Mouse (Mus musculus) erythroblast, embryonic 14.5 days (primary cell): Measurements from ENCODE around the gene Pmvk. TPM values are rescaled to one million over a fixed set of nuclear protein-coding genes. Genes with fewer than 3 reads are reported as not detected.

Source experiments
- H3K27me3 ChIP-seq: 2 replicates; pipeline ENCODE4 v1.6.1; 2012; ENCODE audit warnings: inconsistent platforms; ENCODE audit not compliant: control insufficient read depth
- H3K36me3 ChIP-seq: 2 replicates; pipeline ENCODE4 v1.6.1; 2012; ENCODE audit warnings: mild to moderate bottlenecking, inconsistent platforms; ENCODE audit not compliant: control insufficient read depth
- H3K4me1 ChIP-seq: 2 replicates; pipeline ENCODE4 v1.6.1; 2012; ENCODE audit warnings: inconsistent platforms; ENCODE audit not compliant: control insufficient read depth
- H3K4me3 ChIP-seq: replicated peaks from 2 replicates; pipeline ENCODE3; 2012; ENCODE audit warnings: moderate library complexity, mild to moderate bottlenecking, inconsistent platforms
- H3K9me3 ChIP-seq: 2 replicates; pipeline ENCODE4 v1.6.1; 2012; ENCODE audit warnings: low read length, inconsistent platforms, mixed read lengths; ENCODE audit not compliant: control insufficient read depth
- GATA1 ChIP-seq: IDR thresholded peaks from 2 replicates; pipeline ENCODE4 v1.6.1; 2012; ENCODE audit warnings: low read length, inconsistent platforms, mixed read lengths
- TAL1 ChIP-seq: IDR thresholded peaks from 3 replicates; pipeline ENCODE4 v1.6.1; 2012; ENCODE audit warnings: low read length, inconsistent platforms, mixed read lengths
- polyA plus RNA-seq: library from polyadenylated mRNA; stranded (reverse); fragments of >175 nt; gene quantifications from 2 replicates; pipeline ENCODE4 v1.2.3, GENCODE M21; 2012

The Pmvk gene
- polyA plus RNA-seq, 1 experiment, result 1.4 TPM

DNA sequence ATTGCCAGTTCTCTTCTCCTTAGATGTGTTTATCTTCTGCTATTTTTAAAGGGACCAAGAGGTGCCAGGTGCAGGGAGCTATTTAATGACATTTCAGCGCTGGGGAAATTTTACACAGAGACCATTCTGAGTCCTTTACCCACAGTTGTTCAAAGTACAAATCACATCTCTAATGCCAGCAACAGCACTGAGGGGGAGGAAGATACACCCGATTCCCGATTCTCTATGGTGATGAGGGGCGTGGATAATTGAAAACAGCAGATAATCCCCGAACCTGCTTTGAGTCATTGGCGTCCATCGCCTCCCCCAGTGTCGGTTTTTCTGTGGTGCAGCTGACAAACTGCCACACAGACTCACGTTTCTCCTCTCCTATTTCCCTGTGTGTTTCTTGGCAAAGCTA is 53.7 kb downstream of the Pmvk start:
- H3K4me3 ChIP-seq, result no peak overlapping the region
- no peak for TF ChIP-seq GATA1
- TF ChIP-seq TAL1, result no peak
- H3K9me3 ChIP-seq, result no peaks in the 10 kb centered on the region
- H3K4me1 ChIP-seq, result no peaks in the 10 kb centered on the region
- no peaks in the 10 kb centered on the region for H3K36me3 ChIP-seq
- peaks cover 40% of the 10 kb centered on the region for H3K27me3 ChIP-seq

DNA sequence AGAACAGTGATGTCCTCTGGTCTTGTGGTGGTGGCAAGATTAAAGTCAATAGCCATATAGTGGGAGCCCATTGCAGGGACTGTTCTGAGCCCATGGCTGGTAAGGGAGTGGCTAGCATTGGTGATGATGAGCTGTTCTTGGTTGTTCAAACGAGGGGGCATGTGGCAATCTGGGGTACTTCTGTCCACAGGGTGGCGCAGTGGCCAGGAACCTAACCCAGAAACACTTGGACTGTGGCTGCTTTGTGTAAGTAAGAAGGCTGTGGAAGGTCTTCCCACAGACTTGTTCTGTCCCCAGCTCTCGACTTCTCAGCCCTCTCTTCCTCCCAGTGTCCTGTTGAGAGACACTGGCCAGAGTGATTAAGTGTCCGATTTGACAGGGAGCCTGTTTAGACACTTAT is 56.6 kb downstream of the Pmvk start:
- Histone ChIP-seq H3K4me3 (no peak overlapping the region), H3K4me1 (no peaks in the 10 kb centered on the region), H3K36me3 (no peaks in the 10 kb centered on the region), H3K27me3 (peaks cover 36% of the 10 kb centered on the region), H3K9me3 (peaks cover 1% of the 10 kb centered on the region; the same call in 1 of the 2 replicates)
- TF ChIP-seq GATA1, result no peak
- TF ChIP-seq TAL1, result no peak

DNA sequence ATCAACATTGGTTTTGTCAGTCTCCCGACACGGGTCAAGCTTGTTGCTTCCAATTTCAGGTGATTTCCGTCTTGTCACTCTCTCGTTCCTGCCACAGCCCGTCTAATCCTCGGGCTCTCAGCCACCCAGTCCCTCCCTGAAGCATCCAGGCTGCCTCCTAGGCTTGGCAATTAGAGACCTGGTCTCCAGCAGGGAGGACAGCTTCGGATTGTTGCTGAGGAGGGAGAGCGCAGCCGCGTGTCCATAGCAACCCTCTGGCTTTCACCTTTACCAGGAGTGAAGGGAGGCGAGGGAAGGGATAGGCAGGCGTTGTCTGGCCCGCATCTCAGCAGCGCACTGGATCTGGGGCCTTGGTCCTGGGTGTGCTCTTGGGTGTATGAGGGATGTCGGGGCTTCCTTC is 57.1 kb downstream of the Pmvk start:
- TF ChIP-seq GATA1, result no peak
- TF ChIP-seq TAL1, result no peak
- Histone ChIP-seq H3K4me1 (no peaks in the 10 kb centered on the region), H3K36me3 (no peaks in the 10 kb centered on the region), H3K27me3 (peaks cover 35% of the 10 kb centered on the region), H3K4me3 (no peak overlapping the region), H3K9me3 (peaks cover 4% of the 10 kb centered on the region)

- peaks cover 10% of the 10 kb centered on the region for H3K9me3 ChIP-seq
- H3K27me3 ChIP-seq, result peaks cover 30% of the 10 kb centered on the region
- TF ChIP-seq GATA1, result no peak
- no peak for TF ChIP-seq TAL1
- no peaks in the 10 kb centered on the region for H3K4me1 ChIP-seq
- no peaks in the 10 kb centered on the region for H3K36me3 ChIP-seq
- H3K4me3 ChIP-seq, result no peak overlapping the region
These were observed 57.9 kb downstream of the Pmvk start for GRCm38 (mm10) chr3:89512225-89512624.

GRCm38 (mm10) chr3:89515444-89515843 is 61.1 kb downstream of the Pmvk start:
- peaks cover 38% of the 10 kb centered on the region for H3K27me3 ChIP-seq

DNA sequence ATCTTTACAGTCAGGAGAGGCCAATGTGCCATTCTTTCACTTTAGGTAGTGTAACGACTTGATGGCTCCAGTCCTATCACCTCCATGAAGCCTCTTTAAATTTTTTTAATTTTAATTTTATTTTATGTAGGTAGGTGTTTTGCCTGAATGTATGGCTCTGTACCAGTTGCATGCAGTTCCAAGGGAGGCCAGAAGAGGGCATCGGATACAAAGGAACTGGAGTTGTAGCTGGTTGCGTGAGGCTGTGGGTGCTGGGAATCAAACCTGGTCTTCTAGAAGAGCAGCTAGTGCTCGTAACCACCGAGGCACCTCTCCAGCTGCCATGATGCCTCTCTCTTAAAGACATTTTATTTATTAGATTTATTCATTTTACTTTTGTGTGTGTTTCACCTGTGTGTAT is 62.0 kb downstream of the Pmvk start:
- Histone ChIP-seq H3K36me3 (no peaks in the 10 kb centered on the region), H3K4me1 (peaks cover 5% of the 10 kb centered on the region), H3K9me3 (peaks cover 10% of the 10 kb centered on the region), H3K27me3 (peaks cover 40% of the 10 kb centered on the region), H3K4me3 (no peak overlapping the region)
- TF ChIP-seq TAL1 (no peak), GATA1 (no peak)

More at GRCm38 (mm10) chr3:89515444-89515843, 61.1 kb downstream of the Pmvk start:
- Histone ChIP-seq H3K4me3 (no peak overlapping the region), H3K9me3 (peaks cover 10% of the 10 kb centered on the region), H3K4me1 (peaks cover 5% of the 10 kb centered on the region), H3K36me3 (no peaks in the 10 kb centered on the region)
- TF ChIP-seq TAL1 (no peak), GATA1 (no peak)

Other genes starting within 250 kb of the Pmvk start
- gene Thbs3, start 239.4 kb upstream of the Pmvk start, polyA plus RNA-seq, result 0.03 and 0.04 TPM in 2 replicates
- gene Mtx1, start 227.5 kb upstream of the Pmvk start, polyA plus RNA-seq, result 29.8 and 31.7 TPM in 2 replicates
- gene Muc1, start 225.5 kb upstream of the Pmvk start, polyA plus RNA-seq, result not detected in 2 replicates
- gene Krtcap2, start 208.6 kb upstream of the Pmvk start, polyA plus RNA-seq, result 4.0 and 4.8 TPM in 2 replicates
- 0.02 TPM in 1 of 2 replicates, not detected in the other for gene Trim46, start 208.2 kb upstream of the Pmvk start, polyA plus RNA-seq
- 25.2 and 26.1 TPM in 2 replicates for gene Dpm3, start 195.2 kb upstream of the Pmvk start, polyA plus RNA-seq
- gene Slc50a1, start 184.0 kb upstream of the Pmvk start, polyA plus RNA-seq, result 0.07 and 0.18 TPM in 2 replicates
- gene Efna1, start 173.4 kb upstream of the Pmvk start, polyA plus RNA-seq, result 0.03 and 0.04 TPM in 2 replicates
- not detected in 2 replicates for gene Efna3, start 131.6 kb upstream of the Pmvk start, polyA plus RNA-seq
- not detected in 2 replicates for gene Efna4, start 116.5 kb upstream of the Pmvk start, polyA plus RNA-seq
- 0.50 and 0.70 TPM in 2 replicates for gene Adam15, start 104.5 kb upstream of the Pmvk start, polyA plus RNA-seq
- gene Dcst2, start 92.6 kb upstream of the Pmvk start, polyA plus RNA-seq, result not detected in 2 replicates
- 0.10 TPM in 1 of 2 replicates, not detected in the other for gene Dcst1, start 89.3 kb upstream of the Pmvk start, polyA plus RNA-seq
- gene Zbtb7b, start 59.8 kb upstream of the Pmvk start, polyA plus RNA-seq, result 0.38 and 0.46 TPM in 2 replicates
- gene Lenep, start 51.7 kb upstream of the Pmvk start, polyA plus RNA-seq, result 0.04 TPM in 1 of 2 replicates, not detected in the other
- gene Flad1, start 42.7 kb upstream of the Pmvk start, polyA plus RNA-seq, result 1.3 and 1.6 TPM in 2 replicates
- gene Cks1b, start 36.2 kb upstream of the Pmvk start, polyA plus RNA-seq, result 6.9 and 7.4 TPM in 2 replicates
- 11.4 and 12.7 TPM in 2 replicates for gene Shc1, start 36.1 kb upstream of the Pmvk start, polyA plus RNA-seq
- 5.9 TPM in 2 replicates for gene Pygo2, start 24.3 kb upstream of the Pmvk start, polyA plus RNA-seq
- gene Pbxip1, start 17.8 kb upstream of the Pmvk start, polyA plus RNA-seq, result 0.13 and 0.21 TPM in 2 replicates
- gene Kcnn3, start 65.6 kb downstream of the Pmvk start, polyA plus RNA-seq, result 0.02 TPM in 1 of 2 replicates, not detected in the other